Mouse (Mus musculus) liver, embryonic 13.5 days (tissue): Measurements from ENCODE around the gene Rhox9. TPM values are rescaled to one million over a fixed set of nuclear protein-coding genes. Genes with fewer than 3 reads are reported as not detected.
"Not testable (repeated sequence)": the region's sequence is repeated elsewhere in the genome, so short reads cannot be mapped to it uniquely, and the experiment has no call there.

Experiments used
- ATAC-seq: fragments of 200-750 bp; cut with Nextera tagmentation; 2 replicates; pipeline ENCODE4 v1.8.0; 2017; ENCODE audit warnings: low read depth, mild to moderate bottlenecking, moderate number of reproducible peaks, moderate library complexity
- DNase-seq: peaks from one replicate; pipeline ENCODE4 v3.0.0; 2022
- H3K27ac ChIP-seq: fragments of 300-500 bp; sonication (generic); 2 replicates; pipeline ENCODE4 v1.5.1; 2015; ENCODE audit warnings: moderate library complexity, mild to moderate bottlenecking, inconsistent platforms
- H3K27me3 ChIP-seq: fragments of 300-500 bp; sonication (generic); 2 replicates; pipeline ENCODE4 v1.6.1; 2015; ENCODE audit warnings: mild to moderate bottlenecking, inconsistent platforms
- H3K36me3 ChIP-seq: fragments of 300-500 bp; sonication (generic); 2 replicates; pipeline ENCODE4 v1.6.1; 2015; ENCODE audit warnings: mild to moderate bottlenecking, inconsistent platforms
- H3K4me1 ChIP-seq: fragments of 300-500 bp; sonication (generic); replicated peaks from 2 replicates; pipeline ENCODE4 v1.6.1; 2015; ENCODE audit warnings: inconsistent platforms
- H3K4me2 ChIP-seq: fragments of 300-500 bp; sonication (generic); 2 replicates; pipeline ENCODE4 v1.6.1; 2015; ENCODE audit warnings: inconsistent platforms, mild to moderate bottlenecking, moderate library complexity
- H3K4me3 ChIP-seq: fragments of 300-500 bp; sonication (generic); replicated peaks from 2 replicates; pipeline ENCODE4 v1.5.1; 2015; ENCODE audit warnings: mild to moderate bottlenecking, inconsistent platforms
- H3K9ac ChIP-seq: fragments of 300-500 bp; sonication (generic); 2 replicates; pipeline ENCODE4 v1.6.1; 2015; ENCODE audit warnings: mild to moderate bottlenecking, inconsistent platforms
- H3K9me3 ChIP-seq: fragments of 300-500 bp; sonication (generic); replicated peaks from 2 replicates; pipeline ENCODE4 v1.6.1; 2016; ENCODE audit warnings: inconsistent platforms
- WGBS: fragments of 180-500 bp; shearing (Covaris S2); methylation state at CpG from one replicate; pipeline ENCODE4 v1.1.7; 2015; ENCODE audit not compliant: insufficient replicate concordance; 5-methylcytosine and 5-hydroxymethylcytosine counted together
- polyA plus RNA-seq: library from polyadenylated mRNA; unstranded; fragments of >200 nt; fragmentation: Nextera tagmentation; extraction: Ambion mirVana; gene quantifications from 2 replicates; pipeline ENCODE4 v1.2.1, GENCODE M21; 2015

The Rhox9 gene
- polyA plus RNA-seq, result not detected in 2 replicates

DNA sequence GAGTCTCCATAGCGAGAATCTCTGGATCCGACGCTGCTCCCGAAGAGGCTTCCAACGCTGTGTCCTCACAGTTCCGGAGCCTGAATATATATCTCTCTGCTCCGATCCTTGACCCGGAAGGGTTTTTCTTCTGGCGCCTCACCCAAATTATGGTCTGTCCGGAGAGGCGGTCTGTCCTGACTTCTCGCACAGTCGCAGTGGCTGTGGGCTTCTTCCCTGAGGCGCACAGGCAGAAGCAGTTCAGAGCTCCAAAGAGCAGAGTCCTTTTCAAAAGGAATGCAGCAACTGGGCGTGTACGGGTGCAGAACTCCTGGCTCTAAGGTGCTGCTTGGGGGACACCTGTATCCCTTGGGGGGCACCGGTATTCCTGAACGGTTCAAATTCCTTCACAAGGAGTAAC, at the start of gene Rhox9:
Rhox9 (minus strand) TSS at position 101 of the 400 bp plus-strand sequence.
- H3K27ac ChIP-seq, ATAC-seq, DNase-seq, H3K4me3 ChIP-seq, H3K4me2 ChIP-seq, H3K9me3 ChIP-seq, H3K27me3 ChIP-seq, H3K4me1 ChIP-seq, H3K9ac ChIP-seq, H3K36me3 ChIP-seq: not testable (repeated sequence)
- 82% methylated on average over 11 of the region's 18 CpGs for WGBS

DNA sequence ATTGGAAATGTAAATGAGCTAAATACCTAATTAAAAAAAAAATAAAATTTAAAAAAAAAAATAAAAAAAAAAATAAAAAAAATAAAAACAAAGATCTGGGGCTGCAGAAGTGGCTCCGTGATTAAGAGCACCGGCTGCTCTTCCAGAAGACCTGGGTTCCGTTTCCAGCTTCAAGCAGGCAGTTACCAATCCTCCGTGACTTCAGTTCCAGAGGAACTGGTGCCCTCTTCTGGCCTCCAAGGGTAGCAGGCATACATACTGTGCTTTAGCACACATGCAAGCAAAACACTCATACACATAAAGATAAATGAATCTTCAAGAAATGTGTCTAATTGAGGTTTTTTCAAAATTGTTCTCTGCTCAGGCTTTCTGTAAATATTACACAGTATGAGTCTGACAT, 14.7 kb upstream of the Rhox9 start:
- Histone ChIP-seq H3K4me2 (no peak overlapping the region), H3K36me3 (no peaks in the 10 kb centered on the region), H3K27ac (no peak overlapping the region), H3K27me3 (no peaks in the 10 kb centered on the region), H3K4me3 (no peak overlapping the region), H3K9ac (no peak overlapping the region), H3K4me1 (no peaks in the 10 kb centered on the region), H3K9me3 (no peaks in the 10 kb centered on the region)
- ATAC-seq (no peak), DNase-seq (no peak)
- WGBS, result 54% methylated on average over 4 of the region's 4 CpGs

DNA sequence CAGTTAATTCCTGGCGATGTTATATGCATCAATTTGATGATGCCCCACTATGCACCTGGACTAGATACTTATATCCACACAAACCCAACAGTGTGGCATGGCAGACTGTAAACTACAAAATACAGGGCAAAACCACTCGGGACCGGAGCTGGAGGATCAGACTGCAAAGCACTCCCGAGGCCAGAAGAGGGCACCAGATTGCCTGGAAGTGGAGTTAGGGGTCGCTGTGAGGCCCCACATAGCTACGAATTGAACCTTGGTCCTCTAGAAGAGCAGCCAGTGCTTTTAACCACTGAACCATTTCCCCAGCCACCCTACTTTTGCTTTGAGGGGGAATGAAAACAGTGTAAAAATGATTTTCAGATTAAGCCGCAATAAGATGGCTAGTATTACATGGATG, 7.0 kb upstream of the Rhox9 start:
- Histone ChIP-seq H3K9me3 (no peaks in the 10 kb centered on the region), H3K27ac (no peak overlapping the region), H3K4me2 (no peak overlapping the region), H3K36me3 (no peaks in the 10 kb centered on the region), H3K4me3 (no peak overlapping the region), H3K4me1 (no peaks in the 10 kb centered on the region), H3K27me3 (no peaks in the 10 kb centered on the region), H3K9ac (no peak overlapping the region)
- ATAC-seq, result no peak
- no peak for DNase-seq
- WGBS, result 47% methylated on average over 7 of the region's 7 CpGs

DNA sequence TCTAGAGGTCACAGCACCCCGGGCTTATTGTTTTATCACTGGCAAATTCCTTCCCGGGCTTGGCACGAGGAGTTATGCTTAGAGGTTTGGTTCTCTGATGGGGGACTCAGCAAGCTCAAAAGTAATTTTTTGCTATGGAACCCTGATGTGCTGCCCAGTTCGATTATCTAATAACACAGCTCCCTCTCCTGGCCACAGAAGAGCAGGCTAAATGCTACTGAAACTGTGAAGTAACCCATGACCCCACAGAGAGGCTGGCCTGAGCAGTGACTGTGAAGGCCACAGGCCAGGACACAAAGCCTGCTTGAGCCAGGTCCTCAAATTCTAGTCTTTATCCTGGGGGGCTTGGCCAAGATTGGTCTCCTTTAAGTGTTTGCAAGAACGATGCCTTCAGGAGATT, 2.2 kb upstream of the Rhox9 start:
- Histone ChIP-seq H3K27ac (no peak overlapping the region), H3K9ac (no peak overlapping the region), H3K27me3 (no peaks in the 10 kb centered on the region), H3K9me3 (no peaks in the 10 kb centered on the region), H3K4me3 (no peak overlapping the region), H3K36me3 (no peaks in the 10 kb centered on the region), H3K4me2 (no peak overlapping the region), H3K4me1 (no peaks in the 10 kb centered on the region)
- ATAC-seq (no peak), DNase-seq (no peak)
- 51% methylated on average over 5 of the region's 5 CpGs for WGBS

DNA sequence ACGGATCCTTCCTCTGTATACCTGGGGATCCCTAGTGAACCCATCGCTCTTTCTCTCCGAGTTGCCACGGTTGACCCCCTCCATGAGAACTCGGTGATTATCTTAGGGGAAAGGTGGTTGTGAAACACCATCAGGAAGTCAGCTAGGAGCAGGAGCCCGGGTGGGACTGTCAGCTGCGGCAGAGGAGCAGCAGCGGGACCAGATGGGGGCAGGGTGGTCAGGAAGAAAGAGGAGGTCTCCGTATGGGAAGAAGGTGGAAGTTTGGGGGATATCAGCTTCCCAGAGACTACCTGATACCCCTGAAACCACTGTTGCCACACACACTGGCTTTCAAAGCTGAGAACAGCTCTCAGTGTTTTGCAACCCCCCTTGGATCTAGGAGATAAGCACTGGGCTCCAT, 4.4 kb downstream of the Rhox9 start, which contains the start of gene Rhox7b:
Rhox7b (minus strand) TSS at position 101 of the 400 bp plus-strand sequence.
- not testable (repeated sequence) for H3K9ac ChIP-seq, H3K4me2 ChIP-seq, H3K4me1 ChIP-seq, H3K9me3 ChIP-seq, H3K27ac ChIP-seq, ATAC-seq, DNase-seq, H3K27me3 ChIP-seq, H3K36me3 ChIP-seq, H3K4me3 ChIP-seq
- WGBS, result 57% methylated on average over 9 of the region's 9 CpGs

DNA sequence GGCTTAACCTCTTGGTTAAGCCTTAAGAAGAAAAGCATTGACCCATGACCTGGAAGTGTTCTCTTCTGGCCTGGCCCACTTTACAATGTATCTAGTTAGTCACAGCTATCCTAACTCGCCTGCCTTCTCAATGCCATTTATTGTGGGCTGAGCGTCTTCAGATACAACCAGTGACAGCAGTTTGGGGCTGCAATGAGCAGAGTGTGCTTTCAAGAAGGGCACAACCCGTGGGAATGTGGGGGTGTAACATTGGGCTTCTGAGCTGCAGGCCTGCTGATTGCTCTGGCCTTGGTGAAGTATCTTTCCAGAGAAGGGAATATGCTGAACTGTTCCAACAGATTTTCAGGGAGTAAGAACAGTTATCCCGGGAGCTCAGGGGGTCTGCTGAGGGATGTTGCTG, 22.7 kb downstream of the Rhox9 start, which contains the start of gene Rhox8:
Rhox8 (minus strand) TSS at position 101 of the 400 bp plus-strand sequence.
- H3K27me3 ChIP-seq, result no peaks in the 10 kb centered on the region
- DNase-seq, result no peak
- no peak for ATAC-seq
- no peak within 1 kb of the TSS for H3K4me2 ChIP-seq
- no peaks in the 10 kb centered on the region for H3K9me3 ChIP-seq
- H3K4me3 ChIP-seq, result no peak within 1 kb of the TSS
- WGBS, result 64% methylated on average over 4 of the region's 4 CpGs
- no peak within 1 kb of the TSS for H3K27ac ChIP-seq
- no peak within 1 kb of the TSS for H3K9ac ChIP-seq
- no peaks in the 10 kb centered on the region for H3K36me3 ChIP-seq
- H3K4me1 ChIP-seq, result no peaks in the 10 kb centered on the region

DNA sequence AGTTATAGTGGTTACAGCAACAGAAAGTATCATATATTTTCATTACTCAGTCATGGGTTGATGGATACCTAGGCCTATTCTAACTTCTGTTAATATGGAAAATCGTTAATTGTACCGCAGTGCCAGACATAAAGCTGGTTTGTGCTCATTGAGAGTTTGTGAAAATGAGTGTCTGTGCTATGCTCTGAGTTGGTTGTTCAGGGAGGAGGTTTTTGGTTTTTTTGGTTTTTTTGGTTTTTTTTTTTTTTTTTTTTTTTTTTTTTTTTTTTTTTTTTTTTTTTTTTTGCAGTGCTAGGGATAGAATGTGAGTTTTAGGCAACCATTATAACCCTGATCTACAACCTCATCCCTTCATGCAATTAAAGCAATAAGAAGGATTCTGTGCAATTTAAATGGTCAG, 29.9 kb downstream of the Rhox9 start:
- no peak for ATAC-seq
- 77% methylated on average over 2 of the region's 2 CpGs for WGBS

More for the DNA sequence above, 29.9 kb downstream of the Rhox9 start:
- no peaks in the 10 kb centered on the region for H3K4me1 ChIP-seq
- no peak overlapping the region for H3K4me2 ChIP-seq
- DNase-seq, result no peak
- H3K36me3 ChIP-seq, result no peaks in the 10 kb centered on the region
- no peak overlapping the region for H3K4me3 ChIP-seq
- no peaks in the 10 kb centered on the region for H3K27me3 ChIP-seq
- no peak overlapping the region for H3K27ac ChIP-seq
- H3K9ac ChIP-seq, result no peak overlapping the region
- no peaks in the 10 kb centered on the region for H3K9me3 ChIP-seq

Other genes starting within 250 kb of the Rhox9 start
- not detected in 2 replicates for gene Rhox3h, start 233.0 kb downstream of the Rhox9 start, polyA plus RNA-seq
- gene Rhox2h, start 228.5 kb downstream of the Rhox9 start, polyA plus RNA-seq, result not detected in 2 replicates
- 3.1 and 3.2 TPM in 2 replicates for gene Rhox5, start 96.9 kb downstream of the Rhox9 start, polyA plus RNA-seq
- not detected in 2 replicates for gene Rhox6, start 74.9 kb downstream of the Rhox9 start, polyA plus RNA-seq
- gene Rhox7a, start 70.1 kb downstream of the Rhox9 start, polyA plus RNA-seq, result not detected in 2 replicates
- not detected in 2 replicates for gene Rhox8, start 22.8 kb downstream of the Rhox9 start, polyA plus RNA-seq
- not detected in 2 replicates for gene Rhox7b, start 4.5 kb downstream of the Rhox9 start, polyA plus RNA-seq
- gene Btg1-ps1, start 117.0 kb upstream of the Rhox9 start, polyA plus RNA-seq, result not detected in 2 replicates
- gene Btg1-ps2, start 141.3 kb upstream of the Rhox9 start, polyA plus RNA-seq, result not detected in 2 replicates
- gene Rhox10, start 164.7 kb upstream of the Rhox9 start, polyA plus RNA-seq, result not detected in 2 replicates
- not detected in 2 replicates for gene Rhox11, start 183.4 kb upstream of the Rhox9 start, polyA plus RNA-seq
- not detected in 2 replicates for gene Rhox12, start 209.1 kb upstream of the Rhox9 start, polyA plus RNA-seq
- not detected in 2 replicates for gene Rhox13, start 219.4 kb upstream of the Rhox9 start, polyA plus RNA-seq